ENCODE assay signal across 28 mouse cellular contexts in genomic region chr2:121655966-121656365, GRCm38 (mm10).
DNase-seq lines count a peak whose midpoint lies in the region; ATAC-seq and TF ChIP-seq lines count a peak whose summit lies in the region.
"Had no signal": no experiment of that assay in that cellular context is flagged by ENCODE, and none has a peak within 500 bp of the region (broad histone marks: within the 10 kb centered on the region; RNA-seq: fewer than 3 reads in every experiment).

No protein-coding gene starts in this region.

- no peaks in the 10 kb centered on the region for H3K27me3 ChIP-seq in heart, adult 2 months (ENCODE audit: control insufficient read depth, insufficient read depth, low read length)
- H3K27me3 ChIP-seq in heart, embryonic 12.5 days (replicated peaks): no peaks in the 10 kb centered on the region
- H3K27me3 ChIP-seq in hindbrain, embryonic 11.5 days (ENCODE audit: control insufficient read depth, insufficient read depth, low read length): no peaks in the 10 kb centered on the region
- H3K27me3 ChIP-seq: embryonic facial prominence, embryonic 13.5 days; forebrain, embryonic 15.5 days; hindbrain, embryonic 13.5 days; midbrain, embryonic 15.5 days had no signal

- WGBS in heart, adult 2 months: 65% methylated on average over 6 of the region's 6 CpGs
- whole genome bisulfite sequencing in heart, embryonic 12.5 days: 87% methylated on average over 6 of the region's 6 CpGs
- 98% methylated on average over 6 of the region's 6 CpGs for WGBS in hindbrain, embryonic 11.5 days

- no peaks in the 10 kb centered on the region for H3K4me1 ChIP-seq in heart, adult 2 months (ENCODE audit: control insufficient read depth, insufficient read depth, low read length)
- no peaks in the 10 kb centered on the region for H3K4me1 ChIP-seq in heart, embryonic 12.5 days (replicated peaks)
- H3K4me1 ChIP-seq in hindbrain, embryonic 11.5 days (replicated peaks; ENCODE audit: control insufficient read depth, insufficient read depth, low read length): no peaks in the 10 kb centered on the region

- H3K4me2 ChIP-seq in heart, embryonic 12.5 days: no peak overlapping the region
- no peak overlapping the region for H3K4me2 ChIP-seq in hindbrain, embryonic 11.5 days (replicated peaks; ENCODE audit: low read depth, low read length)
- H3K4me2 ChIP-seq: embryonic facial prominence, embryonic 13.5 days; forebrain, embryonic 15.5 days; hindbrain, embryonic 13.5 days; midbrain, embryonic 15.5 days had no signal

- intact Hi-C loops in heart, adult 2 months (cut with DNase I): no loop called here
- intact Hi-C loops in heart, postnatal 25 days (cut with DNase I): no loop called here

- 0 out of 2 replicates have a peak, but pooled peaks have one; percentile 50 for TF ChIP-seq EP300 in heart, adult 2 months (IDR thresholded peaks at IDR 0.05; ENCODE audit: insufficient read depth, low read depth, low read length)

- no peaks in the 10 kb centered on the region for H3K9me3 ChIP-seq in heart, embryonic 12.5 days (replicated peaks)
- no peaks in the 10 kb centered on the region for H3K9me3 ChIP-seq in hindbrain, embryonic 11.5 days (ENCODE audit: control insufficient read depth, low read length)
- H3K9me3 ChIP-seq: embryonic facial prominence, embryonic 13.5 days; forebrain, embryonic 10.5 days; forebrain, embryonic 15.5 days; G1E; hindbrain, embryonic 13.5 days; midbrain, embryonic 10.5 days; midbrain, embryonic 15.5 days had no signal

- H3K79me2 ChIP-seq in heart, adult 2 months (replicated peaks; ENCODE audit: control insufficient read depth, insufficient read depth, low read length): no peaks in the 10 kb centered on the region

- no peak for TF ChIP-seq POLR2A in heart, adult 2 months (IDR thresholded peaks at IDR 0.05; ENCODE audit: insufficient read depth, low read depth, low read length)

- no peak overlapping the region for H3K27ac ChIP-seq in heart, adult 2 months
- no peak overlapping the region for H3K27ac ChIP-seq in heart, embryonic 12.5 days (ENCODE audit: poor library complexity, severe bottlenecking)
- no peak overlapping the region for H3K27ac ChIP-seq in hindbrain, embryonic 11.5 days (ENCODE audit: low read depth, low read length)
- H3K27ac ChIP-seq: embryonic facial prominence, embryonic 13.5 days; forebrain, embryonic 10.5 days; forebrain, embryonic 15.5 days; gastrocnemius, adult 2 months; hindbrain, embryonic 13.5 days; kidney, postnatal 0 days; liver, embryonic 14.5 days; midbrain, embryonic 10.5 days; midbrain, embryonic 15.5 days had no signal

- ATAC-seq in heart, embryonic 12.5 days (ENCODE audit: insufficient number of reproducible peaks, low FRiP score): no peak
- ATAC-seq in hindbrain, embryonic 11.5 days (ENCODE audit: low FRiP score): no peak
- ATAC-seq: forebrain, embryonic 15.5 days; intestine, embryonic 16.5 days; midbrain, embryonic 15.5 days had no signal

- no peak overlapping the region for H3K4me3 ChIP-seq in heart, adult 2 months
- no peak overlapping the region for H3K4me3 ChIP-seq in heart, embryonic 12.5 days
- H3K4me3 ChIP-seq in hindbrain, embryonic 11.5 days (ENCODE audit: low read depth, low read length): no peak overlapping the region
- H3K4me3 ChIP-seq: embryonic facial prominence, embryonic 13.5 days; forebrain, embryonic 10.5 days; forebrain, embryonic 15.5 days; gastrocnemius, adult 2 months; hindbrain, embryonic 13.5 days; midbrain, embryonic 10.5 days; midbrain, embryonic 15.5 days had no signal

- TF ChIP-seq CTCF in heart, adult 2 months (IDR thresholded peaks at IDR 0.05): no peak

- peak; percentile 75 for DNase-seq in adrenal gland, adult 2 months
- no peak for DNase-seq in adrenal gland, postnatal 4 days (ENCODE audit: low spot score in 2 of 2)
- peak in 1 of 2 experiments; percentile 50 for DNase-seq in heart, adult 2 months
- peak; percentile 74 for DNase-seq in adrenal gland, postnatal 14 days
- peak; percentile 17 for DNase-seq in heart, postnatal 25 days (ENCODE audit: low spot score)
- no peak for DNase-seq in hindbrain, embryonic 11.5 days (ENCODE audit: low spot score)
- DNase-seq in gastrocnemius, postnatal 10 days: no peak
- DNase-seq: cerebellum, adult 8-10 months; gastrocnemius, adult 2 months; kidney, adult 8-10 months; kidney, postnatal 4 days; layer of hippocampus, postnatal 36 days; liver; lung, adult 2 months; lung, postnatal 14 days; right cerebral cortex, postnatal 25 days; thymus, postnatal 14 days had no signal

- H3K9ac ChIP-seq in heart, adult 2 months (ENCODE audit: low read depth, low read length): no peak overlapping the region
- no peak overlapping the region for H3K9ac ChIP-seq in heart, embryonic 12.5 days
- no peak overlapping the region for H3K9ac ChIP-seq in hindbrain, embryonic 11.5 days (ENCODE audit: low read depth, low read length)
- H3K9ac ChIP-seq: embryonic facial prominence, embryonic 13.5 days; forebrain, embryonic 15.5 days; hindbrain, embryonic 13.5 days; liver, embryonic 14.5 days; midbrain, embryonic 15.5 days had no signal

- H3K36me3 ChIP-seq in heart, adult 2 months (ENCODE audit: control insufficient read depth, insufficient read depth, low read length): no peaks in the 10 kb centered on the region
- no peaks in the 10 kb centered on the region for H3K36me3 ChIP-seq in heart, embryonic 12.5 days
- H3K36me3 ChIP-seq in hindbrain, embryonic 11.5 days (ENCODE audit: control insufficient read depth, insufficient read depth, low read length): no peaks in the 10 kb centered on the region
- H3K36me3 ChIP-seq: embryonic facial prominence, embryonic 13.5 days; forebrain, embryonic 10.5 days; forebrain, embryonic 15.5 days; G1E; hindbrain, embryonic 13.5 days; midbrain, embryonic 10.5 days; midbrain, embryonic 15.5 days had no signal

Comparison
In these comparisons a context has a peak if more than half of its experiments do, and no peak if none do; other contexts are left out.
1. DNase-seq: peak in adrenal gland, adult 2 months (single experiment), adrenal gland, postnatal 14 days (single experiment) and heart, postnatal 25 days (single experiment); none in adrenal gland, postnatal 4 days (0 of 2), hindbrain, embryonic 11.5 days (single experiment) and gastrocnemius, postnatal 10 days (single experiment).